Mouse (Mus musculus): Measurements from ENCODE around the gene 2900011O08Rik. TPM values are rescaled to one million over a fixed set of nuclear protein-coding genes. Genes with fewer than 3 reads are reported as not detected.

The 2900011O08Rik gene
- polyA plus RNA-seq, 1 experiment from 2014 or later: 2.0 TPM

DNA sequence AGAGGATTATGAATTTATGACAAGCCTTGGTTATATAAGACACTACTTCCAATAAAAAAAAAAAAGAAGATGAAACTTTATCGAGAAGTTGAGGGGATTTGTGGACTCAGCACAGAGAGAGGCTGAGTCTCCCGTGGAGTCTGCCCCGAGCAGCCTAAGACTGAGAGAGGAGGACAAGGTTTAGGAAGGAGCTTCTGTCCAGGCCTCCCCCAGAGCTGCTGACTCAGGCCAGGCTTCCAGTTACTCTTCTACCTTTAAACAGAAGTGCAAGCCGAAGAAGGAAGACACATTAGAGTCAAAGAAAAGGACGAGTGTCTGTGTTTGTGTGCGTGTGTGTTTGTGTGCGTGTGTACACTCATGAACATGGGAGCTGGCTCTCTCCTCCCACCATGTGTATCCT, 144.4 kb downstream of the 2900011O08Rik start:
- Histone ChIP-seq H3K9ac (ENCODE audit: low read length) (no peak overlapping the region), H3K27ac (ENCODE audit: low read length) (no peak overlapping the region), H3K36me3 (ENCODE audit: control insufficient read depth, insufficient read depth, low read length) (peaks cover 22% of the 10 kb centered on the region), H3K4me1 (ENCODE audit: control insufficient read depth, insufficient read depth, low read length) (no peaks in the 10 kb centered on the region), H3K4me2 (ENCODE audit: low read depth, low read length) (no peak overlapping the region), H3K9me3 (replicated peaks; ENCODE audit: control insufficient read depth, low read length) (no peaks in the 10 kb centered on the region), H3K4me3 (replicated peaks; ENCODE audit: low read length) (no peak overlapping the region), H3K27me3 (ENCODE audit: control insufficient read depth, insufficient read depth, low read length) (no peaks in the 10 kb centered on the region)
- WGBS: 92% methylated on average over 7 of the region's 7 CpGs
- no peak for ATAC-seq (ENCODE audit: insufficient read depth, low FRiP score)

DNA sequence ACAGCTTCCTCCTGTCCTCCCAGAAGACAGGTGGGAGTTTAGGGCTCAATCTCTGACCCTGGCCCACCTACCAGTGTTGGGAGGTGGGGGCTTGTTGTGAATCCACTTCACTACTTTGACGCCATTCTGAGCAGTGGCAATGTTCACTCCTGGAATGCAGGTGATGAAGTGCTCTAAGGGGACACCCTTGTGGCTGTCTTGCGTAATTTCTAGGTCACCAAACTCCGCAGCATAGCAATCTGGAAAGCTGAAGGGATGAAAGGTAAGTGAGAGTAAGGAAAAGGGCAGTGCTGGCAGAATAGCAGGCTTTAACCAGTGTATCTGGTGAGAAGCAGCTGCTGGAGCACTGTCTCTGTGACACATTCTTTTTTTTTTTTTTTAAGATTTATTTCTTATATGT, 145.0 kb downstream of the 2900011O08Rik start:
- H3K27me3 ChIP-seq (ENCODE audit: control insufficient read depth, insufficient read depth, low read length): no peaks in the 10 kb centered on the region
- no peak overlapping the region for H3K4me3 ChIP-seq (replicated peaks; ENCODE audit: low read length)
- H3K4me1 ChIP-seq (ENCODE audit: control insufficient read depth, insufficient read depth, low read length): no peaks in the 10 kb centered on the region
- H3K9ac ChIP-seq (ENCODE audit: low read length): no peak overlapping the region
- no peak overlapping the region for H3K4me2 ChIP-seq (ENCODE audit: low read depth, low read length)
- no peaks in the 10 kb centered on the region for H3K9me3 ChIP-seq (replicated peaks; ENCODE audit: control insufficient read depth, low read length)
- no peak overlapping the region for H3K27ac ChIP-seq (ENCODE audit: low read length)
- WGBS: 82% methylated on average over 3 of the region's 3 CpGs
- ATAC-seq (ENCODE audit: insufficient read depth, low FRiP score): no peak
- peaks cover 22% of the 10 kb centered on the region for H3K36me3 ChIP-seq (ENCODE audit: control insufficient read depth, insufficient read depth, low read length)

DNA sequence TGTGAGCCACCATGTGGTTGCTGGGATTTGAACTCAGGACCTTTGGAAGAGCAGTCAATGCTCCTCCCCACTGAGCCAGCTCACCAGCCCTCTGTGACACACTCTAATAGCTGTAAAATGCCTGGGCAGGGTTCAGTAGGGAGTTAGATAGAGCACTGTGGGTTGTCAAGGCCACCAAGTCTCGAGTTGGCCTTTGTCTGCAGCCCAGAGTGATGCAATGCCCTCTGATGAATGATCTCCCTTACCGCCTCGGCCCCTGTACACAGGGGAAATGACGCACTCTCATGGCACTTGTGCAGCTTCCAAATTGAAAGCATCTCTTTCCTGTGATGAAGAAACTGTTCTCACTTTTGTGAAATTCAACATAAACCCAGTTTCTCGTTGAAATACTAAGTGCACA, 145.4 kb downstream of the 2900011O08Rik start:
- Histone ChIP-seq H3K36me3 (ENCODE audit: control insufficient read depth, insufficient read depth, low read length) (peaks cover 27% of the 10 kb centered on the region), H3K4me3 (replicated peaks; ENCODE audit: low read length) (no peak overlapping the region), H3K4me1 (ENCODE audit: control insufficient read depth, insufficient read depth, low read length) (no peaks in the 10 kb centered on the region), H3K27me3 (ENCODE audit: control insufficient read depth, insufficient read depth, low read length) (no peaks in the 10 kb centered on the region), H3K4me2 (ENCODE audit: low read depth, low read length) (no peak overlapping the region), H3K9me3 (replicated peaks; ENCODE audit: control insufficient read depth, low read length) (no peaks in the 10 kb centered on the region), H3K27ac (ENCODE audit: low read length) (no peak overlapping the region), H3K9ac (ENCODE audit: low read length) (no peak overlapping the region)
- 85% methylated on average over 5 of the region's 5 CpGs for WGBS
- no peak for ATAC-seq (ENCODE audit: insufficient read depth, low FRiP score)

DNA sequence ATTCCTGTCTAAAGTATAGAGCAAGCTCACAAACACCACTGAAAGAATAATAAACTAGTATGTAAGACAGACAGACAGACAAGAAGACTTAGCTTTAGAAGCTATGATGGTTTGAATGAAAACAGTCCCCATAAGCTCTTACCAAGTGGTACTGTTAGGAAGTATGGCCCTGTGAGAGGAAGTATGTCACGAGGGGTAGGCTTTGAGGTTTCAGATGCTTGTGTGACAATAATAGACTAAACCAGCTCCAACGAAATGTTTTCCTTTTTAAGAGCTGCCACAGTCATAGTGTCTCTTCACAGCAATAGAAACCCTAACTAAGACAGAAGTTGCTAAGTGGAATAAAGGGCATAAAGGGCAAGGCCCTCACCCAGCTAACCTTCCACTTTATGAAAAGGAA, 148.6 kb downstream of the 2900011O08Rik start:
- H3K4me1 ChIP-seq (ENCODE audit: control insufficient read depth, insufficient read depth, low read length): no peaks in the 10 kb centered on the region
- no peak overlapping the region for H3K4me2 ChIP-seq (ENCODE audit: low read depth, low read length)
- no peaks in the 10 kb centered on the region for H3K9me3 ChIP-seq (replicated peaks; ENCODE audit: control insufficient read depth, low read length)
- 77% methylated on average over 2 of the region's 2 CpGs for WGBS
- no peak overlapping the region for H3K4me3 ChIP-seq (replicated peaks; ENCODE audit: low read length)
- H3K36me3 ChIP-seq (ENCODE audit: control insufficient read depth, insufficient read depth, low read length): peaks cover 20% of the 10 kb centered on the region
- no peak overlapping the region for H3K27ac ChIP-seq (ENCODE audit: low read length)
- H3K9ac ChIP-seq (ENCODE audit: low read length): no peak overlapping the region
- ATAC-seq (ENCODE audit: insufficient read depth, low FRiP score): no peak
- no peaks in the 10 kb centered on the region for H3K27me3 ChIP-seq (ENCODE audit: control insufficient read depth, insufficient read depth, low read length)

DNA sequence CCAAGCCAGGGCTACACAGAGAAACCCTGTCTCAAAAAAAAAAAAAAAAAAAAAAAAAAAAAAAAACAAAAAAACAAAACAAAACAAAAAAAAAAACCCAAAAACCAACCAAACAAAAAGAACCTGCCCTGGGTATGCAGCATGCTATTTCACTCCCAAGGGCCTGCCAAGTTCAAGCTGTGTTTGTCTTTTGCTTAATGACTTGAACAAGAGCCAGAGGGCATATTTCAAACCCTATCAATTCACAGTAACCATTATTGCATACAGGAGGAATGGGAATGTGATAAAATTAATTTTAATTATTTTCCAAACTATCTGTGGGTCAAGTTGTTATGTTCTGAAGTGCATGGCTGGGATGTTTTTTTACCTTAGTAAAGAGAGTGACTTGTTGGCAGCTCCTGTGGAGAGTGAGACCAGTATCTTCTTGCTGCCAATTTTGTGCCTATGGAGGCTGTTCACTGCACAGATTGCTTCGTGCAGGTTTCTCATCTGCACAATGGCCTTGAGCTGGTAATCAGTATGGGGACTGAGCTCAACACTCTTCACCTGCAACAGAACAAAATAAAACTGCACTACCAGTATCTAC, 151.7 kb downstream of the 2900011O08Rik start:
- Histone ChIP-seq H3K36me3 (ENCODE audit: control insufficient read depth, insufficient read depth, low read length) (peaks cover 26% of the 10 kb centered on the region; the same call in 1 of the 2 replicates), H3K27me3 (ENCODE audit: control insufficient read depth, insufficient read depth, low read length) (no peaks in the 10 kb centered on the region), H3K4me2 (ENCODE audit: low read depth, low read length) (no peak overlapping the region), H3K27ac (ENCODE audit: low read length) (no peak overlapping the region), H3K4me1 (ENCODE audit: control insufficient read depth, insufficient read depth, low read length) (no peaks in the 10 kb centered on the region), H3K4me3 (replicated peaks; ENCODE audit: low read length) (no peak overlapping the region), H3K9ac (ENCODE audit: low read length) (no peak overlapping the region), H3K9me3 (replicated peaks; ENCODE audit: control insufficient read depth, low read length) (no peaks in the 10 kb centered on the region)
- WGBS: 88% methylated on average over 1 of the region's 1 CpGs
- no peak for ATAC-seq (ENCODE audit: insufficient read depth, low FRiP score)

DNA sequence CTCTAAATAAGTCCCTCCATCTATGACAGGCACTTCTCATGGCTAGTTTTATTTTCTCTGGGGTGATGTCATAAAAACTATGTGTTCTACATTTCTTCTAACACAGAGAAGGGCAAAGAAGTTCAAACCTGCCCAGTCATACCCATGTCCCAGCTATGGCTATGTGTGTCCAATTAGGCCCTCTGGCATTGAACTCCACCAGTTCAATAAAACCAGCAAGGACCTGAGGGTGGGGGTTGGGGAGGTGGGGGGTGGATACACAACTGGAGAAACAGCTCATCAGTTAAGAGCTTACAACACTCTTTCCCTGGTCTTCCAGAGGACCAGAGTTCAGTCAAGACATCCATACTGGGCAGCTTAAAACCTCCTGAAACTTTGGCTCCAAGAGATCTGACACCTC, 152.7 kb downstream of the 2900011O08Rik start:
- H3K9me3 ChIP-seq (replicated peaks; ENCODE audit: control insufficient read depth, low read length): no peaks in the 10 kb centered on the region
- no peak overlapping the region for H3K27ac ChIP-seq (ENCODE audit: low read length)
- ATAC-seq (ENCODE audit: insufficient read depth, low FRiP score): no peak

DNA sequence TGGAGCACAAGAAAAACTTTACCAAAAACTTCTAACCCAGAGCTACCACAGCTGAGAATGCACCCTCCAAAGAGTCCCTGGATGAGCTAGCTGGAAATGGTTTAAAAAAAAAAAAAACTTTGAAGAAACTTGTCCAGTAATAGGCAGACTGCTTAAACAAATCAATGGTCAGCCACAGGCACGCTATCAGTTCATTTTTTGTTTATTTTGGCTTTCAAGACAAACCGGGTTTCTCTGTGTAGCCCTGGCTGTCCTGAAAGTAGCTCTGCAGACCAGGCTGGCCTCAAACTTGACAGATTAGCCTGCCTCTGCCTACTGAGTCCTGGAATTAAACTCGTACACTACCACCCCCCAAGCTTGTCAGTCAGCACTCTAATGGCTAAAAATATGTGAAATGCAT, 156.9 kb downstream of the 2900011O08Rik start:
- no peak overlapping the region for H3K4me3 ChIP-seq (replicated peaks; ENCODE audit: low read length)
- H3K27ac ChIP-seq (ENCODE audit: low read length): no peak overlapping the region
- no peak overlapping the region for H3K9ac ChIP-seq (ENCODE audit: low read length)
- H3K9me3 ChIP-seq (replicated peaks; ENCODE audit: control insufficient read depth, low read length): no peaks in the 10 kb centered on the region
- ATAC-seq (ENCODE audit: insufficient read depth, low FRiP score): no peak
- H3K27me3 ChIP-seq (ENCODE audit: control insufficient read depth, insufficient read depth, low read length): no peaks in the 10 kb centered on the region
- WGBS: 60% methylated on average over 3 of the region's 3 CpGs
- peaks cover 28% of the 10 kb centered on the region for H3K36me3 ChIP-seq (ENCODE audit: control insufficient read depth, insufficient read depth, low read length)
- H3K4me1 ChIP-seq (ENCODE audit: control insufficient read depth, insufficient read depth, low read length): no peaks in the 10 kb centered on the region
- H3K4me2 ChIP-seq (ENCODE audit: low read depth, low read length): no peak overlapping the region

More for the DNA sequence above, 152.7 kb downstream of the 2900011O08Rik start:
- Histone ChIP-seq H3K27me3 (ENCODE audit: control insufficient read depth, insufficient read depth, low read length) (no peaks in the 10 kb centered on the region), H3K36me3 (ENCODE audit: control insufficient read depth, insufficient read depth, low read length) (peaks cover 25% of the 10 kb centered on the region; the same call in 1 of the 2 replicates), H3K9ac (ENCODE audit: low read length) (no peak overlapping the region), H3K4me3 (replicated peaks; ENCODE audit: low read length) (no peak overlapping the region), H3K4me2 (ENCODE audit: low read depth, low read length) (no peak overlapping the region), H3K4me1 (ENCODE audit: control insufficient read depth, insufficient read depth, low read length) (no peaks in the 10 kb centered on the region)

DNA sequence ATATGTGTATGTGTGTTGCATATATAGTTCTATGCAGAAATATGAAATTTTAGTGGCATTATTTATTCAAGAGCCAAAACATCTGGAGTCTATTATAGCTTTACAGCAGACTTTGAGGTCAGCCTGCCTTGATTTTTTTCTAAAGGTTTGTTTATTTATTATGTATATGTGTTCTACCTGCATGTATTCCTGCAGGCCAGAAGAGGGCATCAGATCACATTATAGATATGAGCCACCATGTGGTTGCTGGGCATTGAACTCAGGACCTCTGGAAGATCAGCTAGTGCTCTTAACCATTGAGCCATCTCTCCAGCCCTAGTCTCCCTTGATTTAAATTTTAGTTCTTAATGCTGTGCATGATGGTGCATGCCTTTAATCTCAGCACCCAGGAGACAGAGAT, 161.3 kb downstream of the 2900011O08Rik start:
- H3K27ac ChIP-seq (ENCODE audit: low read length): no peak overlapping the region
- no peak overlapping the region for H3K4me2 ChIP-seq (ENCODE audit: low read depth, low read length)
- peaks cover 14% of the 10 kb centered on the region for H3K36me3 ChIP-seq (ENCODE audit: control insufficient read depth, insufficient read depth, low read length)
- no peaks in the 10 kb centered on the region for H3K9me3 ChIP-seq (replicated peaks; ENCODE audit: control insufficient read depth, low read length)
- no peak overlapping the region for H3K9ac ChIP-seq (ENCODE audit: low read length)
- H3K4me1 ChIP-seq (ENCODE audit: control insufficient read depth, insufficient read depth, low read length): no peaks in the 10 kb centered on the region
- no peak overlapping the region for H3K4me3 ChIP-seq (replicated peaks; ENCODE audit: low read length)
- H3K27me3 ChIP-seq (ENCODE audit: control insufficient read depth, insufficient read depth, low read length): no peaks in the 10 kb centered on the region
- no peak for ATAC-seq (ENCODE audit: insufficient read depth, low FRiP score)

All from stomach, embryonic 16.5 days (tissue).